Mouse (Mus musculus): ENCODE data around the gene Rasa3. TPM values are rescaled to one million over a fixed set of nuclear protein-coding genes. Genes with fewer than 3 reads are reported as not detected.

Gene Rasa3
- polyA plus RNA-seq, 1 experiment from 2014 or later, result 34.4 TPM

DNA sequence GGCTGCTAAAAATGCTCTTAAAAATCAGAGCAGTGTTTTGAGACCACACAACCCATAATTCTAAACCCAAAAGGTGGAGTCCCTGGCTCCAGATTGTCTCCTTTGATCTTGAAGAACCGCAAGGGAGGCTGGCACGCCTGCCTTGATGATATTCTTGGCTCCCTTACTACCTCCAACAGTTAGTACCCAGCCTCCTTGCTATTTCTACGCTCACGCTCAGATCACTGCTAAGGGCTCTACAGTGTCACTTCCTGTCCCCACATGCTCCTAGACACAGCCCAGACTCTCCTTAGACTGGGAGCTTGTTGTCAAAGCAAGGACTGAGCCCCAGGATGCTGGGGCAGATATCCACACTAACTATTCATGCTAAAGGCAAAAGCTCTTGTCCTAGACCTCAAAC, 46.6 kb downstream of the Rasa3 start:
- H3K9me3 ChIP-seq (ENCODE audit: control insufficient read depth, low read length), result peaks cover 2% of the 10 kb centered on the region; the same call in 1 of the 2 replicates
- ATAC-seq (ENCODE audit: low read depth), result no peak
- WGBS, result 89% methylated on average over 4 of the region's 4 CpGs
- no peaks in the 10 kb centered on the region for H3K27me3 ChIP-seq (ENCODE audit: control insufficient read depth, insufficient read depth, low read length)
- H3K27ac ChIP-seq (ENCODE audit: low read depth, low read length), result no peak overlapping the region
- H3K4me2 ChIP-seq (ENCODE audit: low read depth, low read length), result no peak overlapping the region
- H3K9ac ChIP-seq (replicated peaks; ENCODE audit: low read depth, low read length), result no peak overlapping the region
- H3K4me1 ChIP-seq (ENCODE audit: control insufficient read depth, insufficient read depth, low read length), result no peaks in the 10 kb centered on the region
- H3K36me3 ChIP-seq (ENCODE audit: control insufficient read depth, insufficient read depth, low read length), result no peaks in the 10 kb centered on the region
- H3K4me3 ChIP-seq (ENCODE audit: low read depth, low read length), result no peak overlapping the region

DNA sequence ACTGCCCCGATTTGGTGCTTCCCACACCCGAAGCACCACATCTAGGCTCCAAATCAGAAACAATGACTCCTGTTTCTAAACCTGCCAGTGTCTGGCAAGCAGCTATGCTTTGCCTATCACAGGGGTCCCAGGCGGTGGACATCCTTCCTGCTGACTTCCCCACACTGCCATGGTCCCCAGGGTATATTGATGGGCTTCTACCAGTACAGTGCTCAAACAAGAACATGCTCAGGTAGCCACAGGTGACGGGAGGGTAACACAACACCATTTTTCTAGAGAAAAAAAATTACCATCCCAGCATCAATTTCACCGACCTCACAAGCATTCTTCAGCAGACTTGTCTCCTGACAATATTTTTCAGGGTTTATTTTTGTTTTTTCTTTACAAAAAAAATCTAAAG, 47.2 kb downstream of the Rasa3 start:
- H3K4me2 ChIP-seq (ENCODE audit: low read depth, low read length), result no peak overlapping the region
- WGBS, result 82% methylated on average over 5 of the region's 5 CpGs
- no peak for ATAC-seq (ENCODE audit: low read depth)

GRCm38 (mm10) chr8:13629351-13630090, 47.9 kb downstream of the Rasa3 start:
- no peak overlapping the region for H3K4me3 ChIP-seq (ENCODE audit: low read depth, low read length)
- no peaks in the 10 kb centered on the region for H3K27me3 ChIP-seq (ENCODE audit: control insufficient read depth, insufficient read depth, low read length)
- H3K4me1 ChIP-seq (ENCODE audit: control insufficient read depth, insufficient read depth, low read length), result peaks cover 6% of the 10 kb centered on the region; the same call in 1 of the 2 replicates
- no peaks in the 10 kb centered on the region for H3K36me3 ChIP-seq (ENCODE audit: control insufficient read depth, insufficient read depth, low read length)
- ATAC-seq (ENCODE audit: low read depth), result no peak
- H3K9me3 ChIP-seq (ENCODE audit: control insufficient read depth, low read length), result peaks cover 2% of the 10 kb centered on the region; the same call in 1 of the 2 replicates
- no peak overlapping the region for H3K9ac ChIP-seq (replicated peaks; ENCODE audit: low read depth, low read length)
- no peak overlapping the region for H3K4me2 ChIP-seq (ENCODE audit: low read depth, low read length)
- H3K27ac ChIP-seq (ENCODE audit: low read depth, low read length), result no peak overlapping the region
- 91% methylated on average over 10 of the region's 10 CpGs for WGBS

More for the DNA sequence above, 47.2 kb downstream of the Rasa3 start:
- Histone ChIP-seq H3K9me3 (ENCODE audit: control insufficient read depth, low read length) (peaks cover 2% of the 10 kb centered on the region; the same call in 1 of the 2 replicates), H3K4me3 (ENCODE audit: low read depth, low read length) (no peak overlapping the region), H3K36me3 (ENCODE audit: control insufficient read depth, insufficient read depth, low read length) (no peaks in the 10 kb centered on the region), H3K4me1 (ENCODE audit: control insufficient read depth, insufficient read depth, low read length) (0 out of 2 replicates have a peak, but pooled peaks cover 3% of the 10 kb centered on the region), H3K27ac (ENCODE audit: low read depth, low read length) (no peak overlapping the region), H3K27me3 (ENCODE audit: control insufficient read depth, insufficient read depth, low read length) (no peaks in the 10 kb centered on the region), H3K9ac (replicated peaks; ENCODE audit: low read depth, low read length) (no peak overlapping the region)

GRCm38 (mm10) chr8:13628067-13628466, 49.3 kb downstream of the Rasa3 start:
- WGBS, result 94% methylated on average over 9 of the region's 9 CpGs
- no peak overlapping the region for H3K9ac ChIP-seq (replicated peaks; ENCODE audit: low read depth, low read length)
- H3K4me3 ChIP-seq (ENCODE audit: low read depth, low read length), result no peak overlapping the region
- H3K27ac ChIP-seq (ENCODE audit: low read depth, low read length), result no peak overlapping the region
- H3K36me3 ChIP-seq (ENCODE audit: control insufficient read depth, insufficient read depth, low read length), result no peaks in the 10 kb centered on the region
- H3K4me2 ChIP-seq (ENCODE audit: low read depth, low read length), result no peak overlapping the region
- H3K4me1 ChIP-seq (ENCODE audit: control insufficient read depth, insufficient read depth, low read length), result peaks cover 18% of the 10 kb centered on the region
- ATAC-seq (ENCODE audit: low read depth), result no peak
- H3K27me3 ChIP-seq (ENCODE audit: control insufficient read depth, insufficient read depth, low read length), result no peaks in the 10 kb centered on the region
- H3K9me3 ChIP-seq (ENCODE audit: control insufficient read depth, low read length), result no peaks in the 10 kb centered on the region

- no peak overlapping the region for H3K27ac ChIP-seq (ENCODE audit: low read depth, low read length)
- H3K4me2 ChIP-seq (ENCODE audit: low read depth, low read length), result no peak overlapping the region
These were observed 49.8 kb downstream of the Rasa3 start for GRCm38 (mm10) chr8:13627591-13627990.

DNA sequence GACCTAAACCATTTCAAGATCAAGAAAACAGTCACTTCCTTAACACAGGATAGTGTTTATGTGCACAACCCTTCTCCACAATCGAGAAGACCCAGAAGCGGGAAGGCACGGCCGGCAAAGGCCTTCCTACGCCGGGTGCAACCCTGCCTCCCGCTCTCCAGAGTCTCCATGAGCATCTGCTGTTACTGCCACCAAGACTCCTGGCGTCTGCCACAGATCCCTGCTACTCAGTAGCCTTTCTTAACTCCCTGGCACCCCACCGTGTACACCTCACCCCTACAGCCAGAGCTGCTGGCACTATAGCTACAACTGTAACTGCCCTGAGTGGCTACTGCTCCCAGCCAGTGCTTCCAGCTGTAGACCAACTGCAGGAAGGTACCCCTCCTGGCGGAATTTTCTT, 51.3 kb downstream of the Rasa3 start:
- H3K4me2 ChIP-seq (ENCODE audit: low read depth, low read length), result no peak overlapping the region
- H3K4me3 ChIP-seq (ENCODE audit: low read depth, low read length), result no peak overlapping the region
- no peaks in the 10 kb centered on the region for H3K27me3 ChIP-seq (ENCODE audit: control insufficient read depth, insufficient read depth, low read length)
- no peaks in the 10 kb centered on the region for H3K36me3 ChIP-seq (ENCODE audit: control insufficient read depth, insufficient read depth, low read length)
- H3K27ac ChIP-seq (ENCODE audit: low read depth, low read length), result no peak overlapping the region
- H3K9ac ChIP-seq (replicated peaks; ENCODE audit: low read depth, low read length), result no peak overlapping the region
- WGBS, result 83% methylated on average over 10 of the region's 10 CpGs
- ATAC-seq (ENCODE audit: low read depth), result no peak
- peaks cover 25% of the 10 kb centered on the region for H3K4me1 ChIP-seq (ENCODE audit: control insufficient read depth, insufficient read depth, low read length)
- H3K9me3 ChIP-seq (ENCODE audit: control insufficient read depth, low read length), result no peaks in the 10 kb centered on the region

More at GRCm38 (mm10) chr8:13627591-13627990, 49.8 kb downstream of the Rasa3 start:
- Histone ChIP-seq H3K27me3 (ENCODE audit: control insufficient read depth, insufficient read depth, low read length) (no peaks in the 10 kb centered on the region), H3K4me3 (ENCODE audit: low read depth, low read length) (no peak overlapping the region), H3K4me1 (ENCODE audit: control insufficient read depth, insufficient read depth, low read length) (peaks cover 23% of the 10 kb centered on the region), H3K9ac (replicated peaks; ENCODE audit: low read depth, low read length) (no peak overlapping the region), H3K36me3 (ENCODE audit: control insufficient read depth, insufficient read depth, low read length) (no peaks in the 10 kb centered on the region), H3K9me3 (ENCODE audit: control insufficient read depth, low read length) (no peaks in the 10 kb centered on the region)
- WGBS, result 91% methylated on average over 5 of the region's 5 CpGs
- no peak for ATAC-seq (ENCODE audit: low read depth)

DNA sequence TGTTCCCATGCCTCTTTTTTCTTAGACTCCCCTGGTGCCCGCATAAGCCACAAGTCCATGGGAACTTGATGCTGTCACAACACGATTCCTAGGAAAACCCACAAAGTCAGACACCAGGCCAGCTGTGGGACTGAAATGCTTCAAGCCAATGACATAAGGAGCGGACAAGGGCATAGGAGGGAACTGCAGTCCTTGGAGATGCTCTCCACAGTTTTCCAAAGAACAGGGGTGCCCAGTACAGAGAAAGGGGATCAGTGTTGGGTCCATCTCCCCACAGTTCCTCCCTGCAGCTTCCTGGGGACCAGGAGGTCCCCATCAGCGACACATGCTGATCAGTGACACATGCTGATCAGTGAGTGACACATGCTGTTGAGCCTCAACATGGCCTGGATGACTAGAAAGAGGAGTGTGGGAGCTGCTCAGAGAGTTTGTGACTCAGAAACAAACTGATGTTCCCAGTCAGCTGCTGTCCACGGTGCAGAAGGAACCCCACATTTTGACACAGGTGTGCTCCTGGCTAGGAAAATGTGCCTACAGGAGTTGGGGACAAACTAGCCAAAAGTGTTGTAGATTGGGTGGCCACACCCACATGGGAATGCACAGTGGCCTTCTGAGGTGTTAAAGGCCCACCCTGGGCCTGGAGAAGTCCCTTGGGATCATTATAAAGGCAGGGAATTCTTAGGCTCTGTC, 52.0 kb downstream of the Rasa3 start:
- Histone ChIP-seq H3K27me3 (ENCODE audit: control insufficient read depth, insufficient read depth, low read length) (no peaks in the 10 kb centered on the region), H3K4me2 (ENCODE audit: low read depth, low read length) (no peak overlapping the region), H3K4me3 (ENCODE audit: low read depth, low read length) (no peak overlapping the region), H3K9me3 (ENCODE audit: control insufficient read depth, low read length) (no peaks in the 10 kb centered on the region), H3K4me1 (ENCODE audit: control insufficient read depth, insufficient read depth, low read length) (peaks cover 25% of the 10 kb centered on the region), H3K36me3 (ENCODE audit: control insufficient read depth, insufficient read depth, low read length) (no peaks in the 10 kb centered on the region), H3K27ac (ENCODE audit: low read depth, low read length) (no peak overlapping the region), H3K9ac (replicated peaks; ENCODE audit: low read depth, low read length) (no peak overlapping the region)
- WGBS, result 84% methylated on average over 5 of the region's 5 CpGs
- no peak for ATAC-seq (ENCODE audit: low read depth)

GRCm38 (mm10) chr8:13624863-13625262, 52.5 kb downstream of the Rasa3 start:
- Histone ChIP-seq H3K9ac (replicated peaks; ENCODE audit: low read depth, low read length) (no peak overlapping the region), H3K4me1 (ENCODE audit: control insufficient read depth, insufficient read depth, low read length) (peaks cover 25% of the 10 kb centered on the region), H3K9me3 (ENCODE audit: control insufficient read depth, low read length) (no peaks in the 10 kb centered on the region), H3K27me3 (ENCODE audit: control insufficient read depth, insufficient read depth, low read length) (no peaks in the 10 kb centered on the region), H3K4me3 (ENCODE audit: low read depth, low read length) (no peak overlapping the region), H3K36me3 (ENCODE audit: control insufficient read depth, insufficient read depth, low read length) (no peaks in the 10 kb centered on the region), H3K4me2 (ENCODE audit: low read depth, low read length) (no peak overlapping the region), H3K27ac (ENCODE audit: low read depth, low read length) (peak overlapping the region; percentile 69; the same call in 1 of the 2 replicates)
- 52% methylated on average over 11 of the region's 11 CpGs for WGBS
- no peak for ATAC-seq (ENCODE audit: low read depth)

DNA sequence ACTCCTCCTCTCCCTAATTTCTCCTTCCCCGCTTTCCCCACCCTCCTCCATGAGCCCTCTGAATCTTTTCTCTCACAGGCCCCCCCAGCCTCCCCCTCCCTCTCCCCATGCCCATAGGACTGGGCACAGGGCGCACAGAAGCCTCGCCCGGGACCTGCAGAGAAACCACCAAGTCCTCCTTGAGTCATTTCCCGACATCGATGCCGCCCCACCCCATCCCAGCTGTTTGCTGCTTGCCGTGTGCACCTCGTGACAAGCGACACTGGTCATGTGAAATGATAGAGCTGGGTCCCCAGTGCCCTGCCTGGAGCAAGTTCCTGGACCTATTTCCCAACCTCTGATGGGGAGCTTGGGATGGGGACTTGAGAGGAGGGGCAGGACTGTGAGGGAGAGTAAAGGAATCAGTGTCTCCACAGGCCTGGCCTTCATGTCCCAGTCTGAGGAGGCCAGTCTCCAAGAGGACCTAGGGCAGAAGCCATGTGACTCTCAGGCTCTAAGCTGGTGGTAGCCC, 53.4 kb downstream of the Rasa3 start:
- Histone ChIP-seq H3K9me3 (ENCODE audit: control insufficient read depth, low read length) (no peaks in the 10 kb centered on the region), H3K27ac (ENCODE audit: low read depth, low read length) (peak overlapping the region; percentile 69), H3K4me2 (ENCODE audit: low read depth, low read length) (no peak overlapping the region), H3K36me3 (ENCODE audit: control insufficient read depth, insufficient read depth, low read length) (no peaks in the 10 kb centered on the region), H3K4me3 (ENCODE audit: low read depth, low read length) (no peak overlapping the region), H3K9ac (replicated peaks; ENCODE audit: low read depth, low read length) (no peak overlapping the region), H3K27me3 (ENCODE audit: control insufficient read depth, insufficient read depth, low read length) (no peaks in the 10 kb centered on the region), H3K4me1 (ENCODE audit: control insufficient read depth, insufficient read depth, low read length) (peaks cover 25% of the 10 kb centered on the region)
- 42% methylated on average over 10 of the region's 10 CpGs for WGBS
- peak; percentile 54 for ATAC-seq (ENCODE audit: low read depth)
